Mouse (Mus musculus): ENCODE results near the gene Acr.

DNA sequence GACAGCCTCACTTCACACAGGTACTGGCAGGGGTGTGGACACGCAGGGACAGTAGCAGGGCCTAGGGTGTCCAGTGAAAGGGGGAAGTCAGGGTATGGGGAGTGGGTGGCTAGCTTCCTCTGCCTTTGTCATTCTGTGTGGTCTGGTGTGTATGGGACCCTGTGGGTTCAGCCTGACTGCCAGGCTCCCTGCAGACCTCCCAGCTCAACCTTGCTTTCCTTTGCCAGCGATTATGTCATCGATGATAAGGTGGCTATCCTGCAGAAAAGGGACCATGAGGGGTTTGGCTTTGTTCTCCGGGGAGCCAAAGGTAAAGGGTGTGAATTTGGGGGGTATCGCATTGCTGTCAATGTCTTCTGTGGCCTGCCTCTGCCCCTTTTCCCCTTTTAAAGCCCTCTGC, 36.7 kb upstream of the Acr start:
- TF ChIP-seq CTCF (IDR thresholded peaks at IDR 0.05; ENCODE audit: extremely low read depth, insufficient read depth, insufficient read length, insufficient replicate concordance) (no peak), POLR2A (IDR thresholded peaks at IDR 0.05; ENCODE audit: low read depth, low read length) (no peak)

Measured in spleen, adult 2 months (tissue).